Mouse (Mus musculus) E14TG2a.4 (cell line): ENCODE results near the gene Sergef.

ENCODE experiments used
- CTCF ChIP-seq: conservative IDR thresholded peaks from 2 replicates; pipeline ENCODE4 v1.5.1; 2014; ENCODE audit warnings: low read length
- NANOG ChIP-seq: IDR thresholded peaks from 2 replicates; pipeline ENCODE4 v1.6.1; 2014; ENCODE audit warnings: borderline replicate concordance, low read length, mixed read lengths

DNA sequence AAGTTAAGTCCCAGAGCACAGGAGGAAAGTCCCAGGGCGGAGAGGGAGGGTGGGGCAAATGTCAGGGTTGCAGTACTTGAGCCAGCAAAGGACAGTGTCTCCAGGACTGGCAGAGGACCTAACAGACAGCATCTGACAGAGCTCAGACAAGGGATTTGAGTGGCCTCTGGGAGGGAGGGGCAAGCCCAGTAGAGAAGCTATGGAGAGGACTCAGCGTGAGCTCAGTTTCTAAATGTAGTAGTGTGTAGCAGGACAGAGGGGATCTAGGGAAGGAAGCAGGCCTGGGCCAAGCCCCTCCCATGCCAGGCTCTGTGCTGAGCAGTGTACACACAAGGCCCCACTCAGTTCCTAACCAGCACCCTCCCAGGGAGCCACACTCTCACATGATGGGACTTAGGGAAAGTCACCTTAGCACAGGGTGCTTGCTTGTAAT, 157.5 kb downstream of the Sergef start:
- TF ChIP-seq CTCF: no peak
- no peak for TF ChIP-seq NANOG
